Mouse (Mus musculus): ENCODE measurements at regions not wholly inside any gene's neighbourhood (a gene's known extent, or its start where the extent isn't known, plus 50 kb on each side); places are given as distances from the start of the nearest gene placed in this dataset.

DNA sequence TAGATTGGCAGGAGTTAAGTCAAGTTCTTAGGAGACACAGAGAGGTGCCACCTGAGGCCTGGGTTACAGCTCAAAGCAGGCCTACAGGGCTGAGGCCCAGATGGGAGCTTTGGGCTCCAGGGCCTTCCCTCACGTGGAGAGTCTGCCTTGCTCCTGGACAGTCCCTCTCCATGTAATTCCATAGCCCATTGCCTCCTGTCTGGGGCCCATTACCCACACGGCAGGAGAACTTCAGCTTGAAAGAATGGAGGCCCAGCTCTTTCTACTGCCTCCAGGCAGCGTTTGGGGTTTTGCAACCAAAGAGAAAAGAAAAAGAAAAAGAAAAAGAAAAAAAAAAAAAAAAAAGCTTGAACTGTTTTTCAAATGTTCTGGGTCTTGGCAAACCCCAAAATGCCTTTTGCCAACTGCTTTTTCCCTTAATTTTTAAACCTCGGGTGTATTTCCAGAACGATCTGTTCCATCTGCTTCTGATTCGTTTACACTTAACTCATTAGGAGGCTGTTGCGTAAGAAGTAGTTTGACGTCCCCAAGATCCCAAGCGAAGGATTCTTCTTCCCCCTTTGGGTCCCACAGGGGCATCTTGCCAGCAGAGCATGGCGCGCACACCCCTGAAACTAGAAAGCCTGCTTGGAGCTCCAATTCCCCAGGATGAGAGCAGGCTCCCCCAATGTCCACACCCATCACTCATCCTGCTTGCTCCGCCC is 165.4 kb upstream of the Zfp703 start:
- no peak for DNase-seq (ENCODE audit: low read depth)

DNA sequence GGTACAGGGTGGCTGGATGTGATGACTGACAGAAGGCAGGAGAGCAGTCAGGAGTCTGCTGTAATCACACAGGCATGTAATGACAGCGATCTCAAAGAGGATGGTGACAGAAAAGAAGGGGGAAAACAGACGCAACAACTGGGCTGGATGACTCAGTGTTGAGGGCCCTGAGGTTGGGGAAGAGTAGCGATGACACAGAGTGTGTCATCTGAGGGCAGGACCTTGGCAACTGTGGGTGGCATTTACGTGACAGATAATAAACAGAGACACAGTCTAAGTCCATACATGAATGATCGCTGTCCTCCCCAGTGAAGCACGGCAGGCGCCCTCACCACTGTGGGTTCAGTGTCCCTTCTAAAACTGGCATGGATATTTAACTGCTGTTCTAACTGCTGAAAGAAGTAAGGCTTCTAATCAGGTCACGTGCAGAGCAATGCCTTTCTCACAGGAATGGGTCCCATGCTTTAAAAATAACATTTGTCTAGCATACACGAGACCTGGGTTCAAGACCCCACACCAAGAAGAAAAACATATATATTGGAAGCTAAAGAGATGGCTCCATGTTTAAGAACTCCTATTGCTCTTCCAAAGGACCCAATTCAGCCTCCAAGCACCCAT is 163.8 kb upstream of the Zfp703 start:
- no peak for DNase-seq (ENCODE audit: low read depth)

DNA sequence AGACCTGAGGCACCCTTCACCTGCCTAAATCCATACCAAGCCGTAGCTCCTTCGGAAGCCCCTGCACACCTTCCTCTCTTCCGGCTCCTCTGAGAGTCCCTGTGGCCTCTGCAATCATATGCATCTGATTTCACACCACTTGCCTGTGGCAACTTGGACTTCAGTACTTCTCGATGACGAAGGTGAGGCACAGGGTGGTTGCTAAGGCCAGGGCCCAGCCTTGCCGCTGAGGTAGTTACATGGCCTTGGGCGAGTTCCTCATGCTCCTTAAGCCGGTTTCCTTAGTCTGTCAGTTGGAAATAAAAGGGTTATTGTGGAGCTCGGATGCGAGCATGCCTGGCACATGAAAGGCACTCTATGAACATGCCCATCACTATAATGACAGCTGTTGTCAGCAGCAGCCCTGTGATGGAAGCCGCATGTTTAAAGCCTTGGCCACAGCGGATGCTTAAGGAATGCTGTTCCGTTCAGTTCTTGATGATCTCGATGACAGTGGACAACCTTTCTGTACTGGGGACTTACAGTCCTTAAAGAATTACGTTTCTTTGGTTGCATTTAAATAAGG is 162.0 kb upstream of the Zfp703 start:
- DNase-seq (ENCODE audit: low read depth), result no peak

DNA sequence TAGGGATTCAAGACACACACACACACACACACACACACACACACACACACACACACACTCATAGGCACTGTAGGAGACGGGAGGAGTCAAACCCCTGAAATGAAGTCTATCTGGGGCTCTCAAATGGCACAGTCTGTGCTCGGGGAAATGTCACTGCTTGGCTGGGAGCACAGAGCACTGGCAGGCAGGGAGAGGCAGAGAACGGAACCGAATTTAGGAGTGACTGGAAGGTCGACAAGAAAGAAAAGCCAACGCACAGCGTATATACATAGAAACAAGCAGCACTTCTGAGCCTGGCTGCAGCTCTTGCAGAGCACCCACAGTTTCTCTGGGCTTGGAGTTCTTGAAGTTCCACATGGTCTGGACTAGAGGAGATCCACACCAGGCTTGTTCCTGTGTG is 160.1 kb upstream of the Zfp703 start:
- DNase-seq (ENCODE audit: low read depth), result no peak

- no peak for DNase-seq (ENCODE audit: low read depth)
Measured at GRCm38 (mm10) chr8:26824189-26824941, 152.8 kb upstream of the Zfp703 start.

DNA sequence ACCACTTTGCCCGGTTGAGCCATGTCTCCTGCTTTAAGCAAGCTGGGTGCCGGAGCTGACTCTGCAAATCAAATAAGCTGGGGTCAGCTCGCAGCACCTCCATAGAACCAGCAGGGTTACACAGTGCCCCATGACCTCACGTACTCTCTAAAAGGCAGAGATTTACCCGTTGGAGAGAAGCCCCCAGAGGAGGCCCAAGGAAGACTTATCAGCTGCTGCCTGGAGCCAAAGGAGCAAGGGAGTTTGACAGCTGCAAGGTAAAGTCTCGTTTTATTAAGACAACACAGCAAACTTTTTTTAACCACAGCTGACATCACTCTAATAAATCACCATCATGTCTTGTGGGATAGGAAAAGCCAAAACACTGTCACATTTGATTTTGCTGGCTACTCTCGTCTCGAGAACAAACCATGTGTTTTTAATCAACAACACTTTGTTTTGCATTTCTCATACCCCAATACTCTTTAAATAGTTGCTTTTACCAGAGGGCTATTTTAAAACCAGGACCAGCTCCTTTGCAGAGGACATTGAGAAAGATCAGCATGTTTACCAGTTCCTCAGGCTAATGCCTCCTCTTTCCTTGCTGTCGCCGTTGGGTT is 148.7 kb upstream of the Zfp703 start:
- no peak for DNase-seq (ENCODE audit: low read depth)

DNA sequence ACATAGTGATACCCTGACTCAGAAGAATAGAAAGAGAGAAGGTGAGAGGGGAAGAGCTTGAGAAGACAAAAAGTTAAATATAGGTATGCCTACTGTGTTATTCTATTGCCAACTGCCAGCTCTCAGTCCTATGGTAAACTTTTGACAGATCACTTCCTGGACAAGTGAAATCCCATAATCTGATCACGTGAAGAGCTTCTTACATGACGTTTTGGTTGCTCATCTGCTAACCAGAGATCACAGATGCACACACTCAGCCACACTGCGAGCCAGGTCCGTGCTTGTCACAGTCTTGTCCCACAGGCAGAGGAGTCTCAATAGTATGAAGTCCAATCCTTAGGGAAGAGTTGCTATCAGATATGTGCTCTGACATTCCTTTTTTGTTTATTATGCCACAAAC is 147.8 kb upstream of the Zfp703 start:
- DNase-seq (ENCODE audit: low read depth), result no peak

DNA sequence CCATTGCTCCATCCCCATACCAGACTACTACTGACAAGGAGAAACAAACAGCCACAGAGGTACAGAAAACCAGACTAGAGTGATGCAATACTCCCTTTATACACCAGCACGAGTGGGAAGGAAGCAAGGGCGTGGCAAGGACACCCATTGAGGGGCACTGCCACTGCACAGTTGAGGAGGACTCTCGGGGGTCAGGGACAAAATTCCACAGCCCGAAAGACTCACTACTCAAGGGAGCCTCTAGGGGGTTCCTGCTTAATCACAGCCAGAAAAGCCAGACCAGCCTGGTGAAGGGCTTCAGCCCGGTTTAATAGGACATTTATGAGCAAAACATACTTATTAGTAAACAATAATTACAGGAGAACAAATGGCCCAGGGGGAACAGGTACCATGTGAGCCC is 146.0 kb upstream of the Zfp703 start:
- DNase-seq (ENCODE audit: low read depth), result no peak

DNA sequence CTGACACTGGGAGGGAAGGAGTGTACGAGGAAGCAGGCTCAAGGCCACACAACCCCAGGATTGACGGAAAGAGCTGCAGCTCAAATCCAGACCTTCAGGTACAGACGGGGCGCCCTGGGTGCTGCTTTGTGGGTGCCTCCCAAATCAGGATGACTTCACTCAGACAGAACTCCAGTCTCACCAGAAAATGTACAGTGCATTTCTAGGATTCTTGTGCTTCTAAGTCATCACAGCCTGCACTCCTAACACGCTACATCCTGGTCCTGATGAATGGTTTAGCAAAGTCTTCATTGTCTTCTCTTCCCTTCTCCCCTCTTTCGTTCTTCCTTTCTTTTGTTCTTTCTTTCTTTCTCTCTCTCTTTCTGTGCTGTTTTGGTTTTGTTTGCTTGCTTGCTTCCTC is 145.3 kb upstream of the Zfp703 start:
- DNase-seq (ENCODE audit: low read depth), result no peak

DNA sequence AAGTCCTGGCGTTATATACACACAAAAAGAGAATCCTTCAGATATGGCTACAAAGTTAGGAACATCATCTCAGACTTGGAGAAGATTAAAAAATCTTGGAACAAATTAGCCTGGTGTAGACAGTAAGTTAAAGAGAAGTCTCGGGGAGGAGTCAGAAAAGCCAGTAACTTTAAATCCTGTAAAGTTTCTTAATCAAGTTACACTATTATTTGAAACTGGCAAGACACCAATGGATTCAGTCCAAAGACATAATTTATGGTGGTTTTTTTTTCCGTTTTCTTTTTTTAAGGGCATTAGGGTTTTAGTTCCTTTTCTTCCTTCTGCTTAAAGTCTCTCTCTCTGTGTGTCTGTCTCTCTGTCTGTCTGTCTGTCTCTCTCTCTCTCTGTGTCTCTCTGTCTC is 144.6 kb upstream of the Zfp703 start:
- DNase-seq (ENCODE audit: low read depth), result no peak

DNA sequence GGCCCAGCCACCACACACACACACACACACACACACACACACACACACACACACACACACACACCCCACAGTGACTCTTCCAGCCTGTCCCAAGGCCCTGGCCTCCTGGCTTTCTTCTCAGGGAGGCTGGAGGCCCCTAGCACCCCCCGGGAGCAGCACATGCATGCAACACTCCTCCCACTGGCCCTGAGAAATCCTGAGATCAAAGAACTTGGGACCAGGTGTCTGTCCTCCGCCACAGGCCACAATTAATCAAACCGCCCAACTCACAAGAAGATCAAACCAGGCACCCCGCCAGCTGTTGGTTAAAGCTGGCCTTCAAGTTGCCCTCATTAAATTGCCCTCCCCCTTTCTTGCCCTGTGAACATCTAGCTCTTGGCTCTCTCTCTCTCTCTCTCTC is 143.8 kb upstream of the Zfp703 start:
- no peak for DNase-seq (ENCODE audit: low read depth)

- no peak for DNase-seq (ENCODE audit: low read depth)
Measured at GRCm38 (mm10) chr8:26833784-26834183, 143.3 kb upstream of the Zfp703 start.

DNA sequence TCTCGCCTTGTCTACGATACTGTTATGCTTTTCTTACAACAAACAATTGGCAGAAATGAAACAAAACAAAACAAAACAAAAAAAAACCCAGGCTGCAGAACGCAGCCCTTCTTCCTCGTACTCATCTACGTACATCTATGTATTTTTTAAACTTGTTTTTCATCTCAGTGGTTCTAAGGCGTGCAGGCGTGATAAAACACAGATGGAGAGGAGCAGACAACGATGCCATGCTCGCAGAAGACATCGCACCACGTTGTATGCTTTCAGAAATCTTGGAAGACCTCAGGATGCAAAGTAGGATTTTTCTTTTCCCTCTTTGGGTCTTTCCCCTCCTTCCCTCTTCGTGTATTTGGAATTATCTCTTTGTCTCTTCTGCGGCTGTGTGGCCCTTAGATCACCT is 142.5 kb upstream of the Zfp703 start:
- no peak for DNase-seq (ENCODE audit: low read depth)

DNA sequence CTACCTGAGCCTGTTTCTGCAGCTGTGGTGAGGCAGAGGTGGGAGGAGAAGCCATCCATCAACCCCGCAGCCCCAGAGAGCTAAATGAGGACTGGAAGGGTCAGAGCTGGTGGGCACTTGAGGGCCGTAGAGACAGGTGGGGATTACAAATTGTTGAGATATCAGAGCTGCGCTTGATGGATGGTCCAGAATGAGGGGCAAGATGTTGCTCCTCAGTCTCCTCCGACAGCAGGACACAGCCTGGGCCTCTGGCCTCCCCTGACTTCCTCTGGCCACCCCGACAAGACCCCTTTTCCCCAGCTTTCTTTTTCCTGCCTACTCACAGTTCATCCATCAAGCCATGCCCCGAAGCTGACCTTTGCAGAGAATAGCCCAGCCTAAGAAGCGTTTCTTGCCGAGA is 142.0 kb upstream of the Zfp703 start:
- DNase-seq (ENCODE audit: low read depth), result no peak

- no peak for DNase-seq (ENCODE audit: low read depth)
Measured at GRCm38 (mm10) chr8:26835616-26836015, 141.5 kb upstream of the Zfp703 start.

DNA sequence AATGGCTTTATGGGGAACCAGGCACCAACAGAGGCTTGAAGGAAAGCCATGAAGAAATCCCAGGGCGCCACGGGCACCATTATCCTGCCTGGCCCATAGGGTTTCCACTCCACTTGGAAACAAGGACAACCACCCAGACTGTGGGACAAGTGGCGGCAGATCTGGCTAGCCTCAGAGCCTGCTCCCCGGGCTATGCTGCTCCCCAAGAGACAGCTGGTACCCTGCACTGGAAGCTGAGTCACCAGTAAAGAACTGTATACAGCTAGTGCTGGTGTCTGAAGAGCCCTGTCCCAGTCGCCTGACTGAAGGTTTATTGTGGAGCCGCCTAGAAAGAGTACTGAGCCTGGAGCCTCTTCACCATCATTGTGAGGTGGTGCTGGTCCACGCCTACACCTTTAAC is 140.6 kb upstream of the Zfp703 start:
- no peak for DNase-seq (ENCODE audit: low read depth)

GRCm38 (mm10) chr8:26840286-26840685 is 136.8 kb upstream of the Zfp703 start:
- DNase-seq (ENCODE audit: low read depth), result no peak

GRCm38 (mm10) chr8:26840745-26841680 is 136.1 kb upstream of the Zfp703 start:
- no peak for DNase-seq (ENCODE audit: low read depth)

- DNase-seq (ENCODE audit: low read depth), result no peak
Measured at GRCm38 (mm10) chr8:26843714-26844113, 133.4 kb upstream of the Zfp703 start.

GRCm38 (mm10) chr8:26844132-26844808 is 132.9 kb upstream of the Zfp703 start:
- no peak for DNase-seq (ENCODE audit: low read depth)

DNA sequence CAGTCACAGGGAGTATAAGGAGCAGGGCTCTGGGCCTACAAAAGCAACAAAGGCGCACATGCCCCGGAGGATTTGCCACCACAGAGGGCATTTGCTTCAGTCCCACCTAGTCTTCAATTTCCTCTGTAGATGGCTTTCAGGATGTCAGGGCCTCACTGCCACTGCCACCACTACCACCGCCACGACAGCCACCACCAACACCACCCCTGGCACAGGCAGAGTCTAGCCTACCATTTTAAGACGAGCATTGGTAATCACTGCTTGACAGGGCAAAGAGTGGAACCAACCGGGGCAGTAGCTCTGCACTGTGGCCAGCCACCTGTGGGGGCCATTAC is 132.3 kb upstream of the Zfp703 start:
- no peak for DNase-seq (ENCODE audit: low read depth)
